Mouse (Mus musculus): ENCODE data around the gene Gm29666.
"Not testable (repeated sequence)": the region's sequence is repeated elsewhere in the genome, so short reads cannot be mapped to it uniquely, and the experiment has no call there.

Gm29666 gene

DNA sequence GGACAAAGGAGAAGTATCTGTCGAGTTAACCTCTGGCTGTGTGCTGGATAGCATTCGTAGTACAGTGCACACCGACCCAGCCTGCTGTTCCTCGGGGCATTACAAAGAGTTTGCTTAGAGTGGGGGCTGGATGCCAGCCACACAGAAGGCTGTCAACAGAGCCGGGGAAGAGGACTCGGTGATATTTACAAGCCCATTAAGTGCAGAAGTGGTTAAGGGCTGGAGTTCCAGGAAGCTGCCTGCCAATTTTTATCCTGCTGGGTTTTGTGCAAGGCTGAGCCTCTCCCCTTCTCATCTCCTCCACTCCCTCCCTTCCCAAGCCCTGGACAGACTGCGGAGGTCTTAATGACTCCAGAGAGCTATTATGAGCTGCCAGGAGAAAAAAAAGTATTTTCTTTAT lies 21.8 kb downstream of the Gm29666 start:
- DNase-seq, result no peak

DNA sequence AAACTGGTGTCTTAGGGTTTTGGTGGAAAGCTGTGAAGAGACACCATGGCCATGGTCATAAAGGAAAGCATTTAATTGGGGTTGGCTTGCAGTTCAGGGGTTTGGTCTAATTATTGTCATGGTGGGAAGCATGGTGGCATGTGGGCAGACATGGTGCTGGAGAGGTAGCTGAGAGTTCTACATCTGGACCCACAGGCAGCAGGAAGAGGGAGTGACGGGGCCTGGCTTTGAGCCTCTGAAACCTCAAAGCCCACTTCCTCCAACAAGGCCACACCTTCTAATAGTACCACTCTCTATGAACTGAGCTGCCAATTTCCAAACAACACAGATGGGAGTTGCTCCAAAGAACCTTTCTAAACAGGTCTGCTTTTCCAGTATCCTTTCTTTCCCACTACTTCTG lies 23.2 kb downstream of the Gm29666 start:
- no peak for DNase-seq

DNA sequence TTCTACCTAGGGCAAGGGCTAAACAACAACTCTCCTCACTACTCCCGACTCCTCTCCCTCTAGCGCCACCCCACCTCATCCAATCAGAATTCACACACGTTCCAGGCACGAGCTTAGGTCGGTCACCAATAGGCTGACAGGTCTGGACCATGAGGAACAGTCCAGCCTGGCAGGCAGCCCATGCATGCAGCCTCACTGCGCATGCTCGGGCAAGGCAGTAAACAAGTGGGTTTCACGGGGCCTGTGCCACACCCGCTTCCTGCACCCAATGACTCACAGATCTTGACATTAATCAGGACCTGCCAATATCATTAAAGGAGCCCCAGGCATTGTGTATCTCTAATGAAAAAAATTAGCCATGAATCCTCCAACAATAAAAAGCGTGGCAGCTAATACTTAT lies 23.6 kb downstream of the Gm29666 start:
- not testable (repeated sequence) for DNase-seq

DNA sequence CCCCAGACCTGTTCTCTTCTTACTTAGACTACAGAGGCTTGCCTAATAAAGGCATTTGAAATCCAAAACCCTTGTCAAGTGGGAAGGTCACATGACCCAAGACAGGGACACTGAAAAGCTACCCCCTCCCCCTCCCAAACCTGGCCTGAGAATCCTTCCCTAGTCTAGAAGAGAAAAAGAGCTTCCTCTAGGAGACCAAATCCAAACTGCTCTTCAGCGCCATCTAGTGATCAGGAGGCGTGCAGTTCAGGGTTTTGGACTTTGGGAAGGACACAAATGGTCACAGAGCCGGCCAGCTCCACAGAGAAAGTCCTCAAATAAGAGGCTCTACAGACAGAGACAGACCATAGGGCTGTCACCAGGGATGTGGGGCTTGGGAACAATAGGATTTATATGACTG lies 28.2 kb downstream of the Gm29666 start:
- DNase-seq, result peak; percentile 63

DNA sequence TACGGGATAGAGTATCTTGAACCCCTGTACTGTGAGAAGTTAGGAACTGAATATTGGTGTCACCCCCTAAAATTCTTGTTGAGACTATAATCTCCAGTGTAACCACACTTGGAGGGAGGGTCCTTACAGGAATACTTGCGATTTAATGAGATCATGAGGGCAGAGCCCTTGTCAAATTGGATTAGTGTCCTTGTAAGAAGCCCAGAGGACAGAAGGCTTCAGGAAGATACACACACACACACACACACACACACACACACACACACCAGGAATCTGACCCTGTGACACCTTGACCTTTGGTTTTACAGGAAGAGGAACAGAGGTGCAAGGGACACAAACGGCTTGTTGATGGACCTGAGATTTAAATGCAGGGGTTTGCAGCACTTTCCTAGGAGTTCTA lies 28.6 kb downstream of the Gm29666 start:
- DNase-seq, result no peak

DNA sequence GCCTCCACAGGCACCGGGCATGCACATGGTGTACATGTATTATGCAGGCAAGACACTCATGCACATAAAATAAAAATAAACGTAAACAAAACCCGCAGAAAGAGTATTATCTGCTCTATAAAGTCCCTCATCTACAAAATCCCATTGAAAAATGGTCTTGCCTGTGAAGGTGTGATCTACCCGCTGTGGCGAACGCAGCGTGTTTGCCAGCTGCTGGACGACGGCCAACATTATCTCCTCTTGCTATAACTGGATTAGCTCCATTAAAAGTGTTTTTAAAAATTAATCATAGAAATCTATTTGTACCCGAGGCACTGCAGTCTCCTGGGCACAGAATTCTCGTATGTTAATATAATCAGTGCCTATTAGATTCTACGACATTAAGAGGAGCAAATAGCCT lies 31.8 kb downstream of the Gm29666 start:
- DNase-seq, result peak; percentile 21

DNA sequence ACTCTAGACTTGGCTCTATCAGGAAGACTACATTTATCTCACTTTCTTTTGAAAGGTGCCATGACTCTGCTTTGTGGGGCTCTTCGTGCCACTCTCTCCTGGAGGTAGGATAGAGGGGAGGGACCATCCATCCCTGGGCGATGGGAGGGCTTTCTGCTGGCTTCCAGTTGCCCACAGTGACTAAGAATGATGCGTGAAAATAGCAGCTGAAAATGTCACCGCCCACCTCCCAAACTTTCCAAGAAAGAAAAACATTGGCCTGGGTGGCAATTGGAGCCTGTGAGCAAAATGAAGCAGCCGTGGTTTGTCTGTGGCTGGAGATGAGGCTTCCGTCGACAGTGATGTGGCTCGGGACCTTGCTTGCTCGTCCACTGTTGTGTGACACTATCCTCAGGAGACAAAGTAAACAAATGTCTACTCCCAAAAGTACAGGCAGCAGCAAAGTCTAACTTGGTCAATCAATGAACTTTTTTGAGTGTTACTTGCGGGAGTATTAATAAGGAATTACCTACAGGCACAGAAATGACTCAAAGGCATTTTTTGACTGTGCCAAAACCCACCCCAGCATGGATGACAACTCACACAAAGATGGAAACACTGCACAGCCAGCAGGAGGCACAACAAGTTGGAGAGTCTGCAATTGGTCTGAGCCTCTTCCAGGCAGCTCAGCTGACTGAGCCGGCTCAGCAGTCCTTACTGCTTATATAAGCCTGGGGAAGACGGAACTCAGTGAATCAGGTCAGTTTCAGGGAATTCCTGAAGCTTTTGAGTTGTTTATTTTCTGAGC lies 42.6 kb downstream of the Gm29666 start:
- peak; percentile 27 for DNase-seq

DNA sequence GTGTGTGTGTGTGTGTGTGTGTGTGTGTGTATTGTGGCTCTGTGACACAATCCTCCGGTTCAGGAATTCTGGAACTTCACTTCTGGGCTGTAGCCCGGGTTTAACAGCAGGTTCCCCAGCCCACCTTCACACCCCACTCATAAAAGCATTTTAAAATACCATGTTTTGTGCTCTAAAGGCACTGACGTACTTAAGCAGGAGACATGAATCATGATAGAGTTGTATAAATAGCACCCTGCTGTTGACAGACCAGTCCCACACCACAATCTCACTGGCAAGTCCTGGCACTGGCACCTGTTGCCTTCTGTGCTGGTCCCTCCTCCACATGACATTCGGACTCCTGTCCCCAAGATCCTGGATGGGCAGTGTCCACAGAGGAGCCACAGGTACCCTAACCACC lies 46.0 kb downstream of the Gm29666 start:
- DNase-seq, result peak; percentile 35

DNA sequence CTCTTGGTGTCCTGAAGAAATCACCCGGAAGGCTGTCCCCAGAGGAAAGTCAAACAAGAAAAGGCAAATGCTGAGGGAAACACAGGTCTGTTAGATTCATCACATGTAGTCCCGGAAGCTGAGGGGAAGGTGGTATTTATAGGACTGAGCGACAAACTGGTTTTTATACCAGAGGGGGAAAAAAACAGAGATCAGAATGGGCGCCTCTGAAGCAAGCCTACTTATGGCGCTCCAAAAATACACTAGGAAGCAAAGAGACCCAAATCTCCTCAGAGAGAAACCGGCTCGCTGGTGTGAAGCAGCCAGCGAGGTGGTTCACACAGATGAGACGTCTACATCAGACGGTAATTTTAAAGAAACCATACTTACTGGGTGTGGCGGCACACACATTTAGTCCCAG lies 46.8 kb downstream of the Gm29666 start:
- DNase-seq, result no peak

DNA sequence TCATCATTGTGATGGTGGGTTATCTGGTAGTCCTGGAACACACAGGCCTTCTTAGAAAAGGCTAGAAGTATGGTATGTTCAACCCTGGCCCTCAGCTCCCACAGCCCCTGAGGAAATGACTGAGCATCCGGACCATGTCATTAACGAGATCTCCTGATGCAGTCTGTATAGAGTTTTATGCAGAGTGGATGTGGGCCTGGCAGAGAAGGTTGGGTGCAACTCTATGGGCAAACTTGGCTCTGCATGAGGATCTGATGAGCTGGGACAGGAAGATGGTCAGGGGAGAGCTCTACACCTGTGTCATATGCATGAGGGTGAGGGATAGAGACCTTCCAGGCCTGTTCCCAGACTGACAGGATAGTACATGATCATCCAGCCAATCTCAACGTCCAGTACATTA lies 48.0 kb downstream of the Gm29666 start:
- DNase-seq, result no peak

DNA sequence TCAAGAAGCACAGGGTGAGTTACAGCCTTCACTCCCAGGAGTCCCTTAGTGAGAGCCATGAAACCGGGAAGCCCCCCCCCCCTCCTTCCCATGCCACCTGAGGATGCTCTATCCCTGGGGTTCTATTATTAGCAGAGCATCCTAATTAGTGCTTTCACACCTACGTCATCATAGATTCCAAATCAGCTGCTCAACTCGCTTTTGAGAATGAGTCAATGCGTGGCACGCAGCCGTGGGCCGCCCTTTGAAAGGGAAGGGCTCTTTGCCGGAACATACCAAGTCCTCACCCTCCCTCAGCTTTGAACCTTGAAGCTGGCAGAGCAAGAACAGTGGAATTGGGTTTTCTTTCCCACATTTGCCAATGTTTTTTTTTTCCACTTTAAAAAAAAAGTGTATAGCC lies 57.9 kb downstream of the Gm29666 start:
- peak; percentile 30 for DNase-seq

All from right cerebral cortex, postnatal 14 days (tissue).